Mouse (Mus musculus) cerebellum, adult 11-12 months (tissue): ENCODE measurements at regions not wholly inside any gene's neighbourhood (a gene's known extent, or its start where the extent isn't known, plus 50 kb on each side); places are given as distances from the start of the nearest gene placed in this dataset.
"Not testable (repeated sequence)": the region's sequence is repeated elsewhere in the genome, so short reads cannot be mapped to it uniquely, and the experiment has no call there.

Experiments used
- DNase-seq: peaks from one replicate; pipeline ENCODE4 v3.0.0; 2022

DNA sequence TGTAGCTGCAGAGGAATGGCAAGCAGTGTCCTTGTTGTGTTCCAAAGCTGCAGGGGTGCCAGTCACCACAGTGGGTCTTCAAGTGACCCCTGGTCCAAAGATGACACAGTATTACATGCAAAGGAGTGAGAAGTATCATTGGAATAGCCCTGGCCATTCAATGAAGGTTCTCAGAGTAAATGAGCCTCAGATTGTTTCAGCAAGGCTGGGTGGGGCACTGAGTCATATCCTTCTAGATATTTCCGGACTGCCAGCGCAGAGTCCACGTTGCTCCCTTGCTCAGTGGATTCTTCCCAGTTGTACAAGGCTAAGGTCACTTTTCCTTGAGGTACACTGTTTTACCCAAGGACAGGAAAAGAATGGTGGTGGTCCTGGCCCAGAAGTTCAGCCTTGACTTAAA lies 319.2 kb upstream of the Irx1 start:
- DNase-seq = no peak

DNA sequence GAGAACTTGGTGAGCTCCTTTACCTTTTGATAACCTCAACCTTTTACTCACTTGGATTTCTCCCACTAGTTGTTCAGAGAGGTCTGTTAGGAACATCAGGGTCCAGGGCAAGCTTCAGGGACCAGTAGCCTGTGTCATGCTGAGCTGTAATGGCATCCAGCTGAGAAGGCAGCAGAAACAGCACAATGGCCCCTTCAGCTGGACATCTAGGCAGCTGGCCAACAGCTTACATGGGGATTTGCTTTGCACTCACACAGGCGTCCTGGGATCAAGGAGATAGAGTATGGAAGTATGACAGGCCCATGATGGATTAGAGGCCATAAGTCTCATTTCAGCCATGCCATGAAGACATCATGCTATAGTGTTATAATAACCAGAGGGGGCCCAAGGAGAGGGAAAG lies 320.2 kb upstream of the Irx1 start:
- DNase-seq = no peak

DNA sequence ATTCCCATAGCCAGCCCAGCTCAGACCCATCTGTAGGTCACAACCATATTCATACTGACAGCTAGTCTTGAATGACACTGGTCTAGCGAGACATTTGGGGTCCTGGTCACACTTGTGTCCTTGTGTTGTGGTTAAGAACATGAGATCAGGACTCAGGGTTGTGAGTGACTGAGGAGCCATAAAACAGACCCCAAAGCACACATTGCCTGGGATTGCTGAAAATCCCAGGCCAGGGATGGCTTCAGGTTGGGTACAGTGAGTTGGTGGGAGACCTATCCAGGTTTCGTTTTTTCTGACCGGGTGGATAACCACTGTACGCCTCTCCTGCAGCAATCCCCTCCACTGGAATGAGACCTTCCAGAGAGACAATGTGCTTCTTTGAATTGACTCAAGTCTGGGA lies 322.8 kb upstream of the Irx1 start:
- no peak for DNase-seq

DNA sequence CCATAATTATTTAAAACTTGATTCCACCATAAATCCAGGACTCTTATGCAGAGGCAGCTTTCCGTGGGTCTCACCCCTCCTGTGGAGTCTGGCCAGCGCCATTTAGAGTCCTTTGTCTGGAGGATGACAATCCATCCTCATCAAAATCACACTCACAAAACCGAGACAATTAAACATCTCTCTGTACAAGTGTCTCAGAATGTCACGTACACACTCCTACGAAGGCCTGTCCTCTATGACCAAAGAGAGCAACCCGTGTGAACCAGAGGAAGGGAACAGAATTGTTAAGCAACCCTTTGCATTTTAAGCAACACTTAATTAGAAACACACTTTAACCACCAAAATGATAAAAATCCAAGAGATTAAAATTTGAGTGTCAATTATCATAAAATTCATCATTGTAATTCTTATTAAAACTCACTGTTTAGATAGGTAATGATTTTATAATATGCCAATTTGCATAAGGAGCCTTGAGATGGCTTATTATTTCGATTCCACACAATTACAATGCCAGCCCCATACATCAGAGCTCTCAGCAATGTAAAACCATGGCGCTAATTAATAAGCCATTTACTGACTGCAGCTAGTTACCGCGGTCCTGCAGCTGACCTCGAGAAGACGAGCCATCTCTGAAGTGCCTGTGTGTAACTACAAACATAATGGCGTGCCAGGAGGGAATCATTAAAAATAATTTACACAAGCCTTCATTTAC lies 325.0 kb upstream of the Irx1 start:
- no peak for DNase-seq

DNA sequence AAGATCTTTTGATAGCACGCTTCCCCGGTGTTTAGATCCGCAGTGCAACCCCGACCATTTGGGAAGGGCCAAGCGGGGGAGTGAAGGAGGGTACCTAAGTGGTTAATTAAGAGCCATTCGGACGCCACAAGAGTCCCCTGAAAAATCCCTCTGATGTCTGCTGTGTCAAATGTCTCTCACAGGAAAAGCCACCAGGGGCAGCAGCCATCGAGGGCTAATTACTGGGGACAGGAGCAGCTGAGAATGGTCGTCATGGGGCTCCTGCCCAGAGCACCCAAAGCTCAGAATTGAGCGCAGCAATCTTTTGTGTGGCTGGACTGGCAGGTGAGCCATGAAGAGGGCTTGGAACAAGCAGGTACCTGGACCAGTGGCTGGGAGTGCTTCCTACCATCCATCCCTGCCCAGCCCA lies 325.6 kb upstream of the Irx1 start:
- no peak for DNase-seq

DNA sequence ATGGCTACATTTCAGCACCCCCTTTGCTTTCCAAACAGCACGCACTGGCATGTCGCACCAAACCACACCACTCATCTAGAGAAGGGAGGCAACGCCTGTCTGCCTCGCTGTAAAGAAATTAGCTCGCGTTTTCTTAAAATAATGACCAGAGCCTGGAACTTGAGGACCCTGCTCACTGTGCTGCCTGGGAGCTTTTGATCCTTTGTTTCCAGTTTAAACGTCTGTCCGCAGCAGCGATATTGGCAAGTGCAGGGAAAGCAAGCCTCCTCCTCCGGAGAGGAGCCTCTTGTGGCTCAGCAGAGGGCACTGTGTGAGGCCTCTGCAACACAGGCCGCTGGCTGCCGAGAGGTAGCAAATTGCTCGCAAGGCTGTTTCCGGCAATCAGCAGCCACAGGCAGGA lies 328.8 kb upstream of the Irx1 start:
- DNase-seq = no peak

DNA sequence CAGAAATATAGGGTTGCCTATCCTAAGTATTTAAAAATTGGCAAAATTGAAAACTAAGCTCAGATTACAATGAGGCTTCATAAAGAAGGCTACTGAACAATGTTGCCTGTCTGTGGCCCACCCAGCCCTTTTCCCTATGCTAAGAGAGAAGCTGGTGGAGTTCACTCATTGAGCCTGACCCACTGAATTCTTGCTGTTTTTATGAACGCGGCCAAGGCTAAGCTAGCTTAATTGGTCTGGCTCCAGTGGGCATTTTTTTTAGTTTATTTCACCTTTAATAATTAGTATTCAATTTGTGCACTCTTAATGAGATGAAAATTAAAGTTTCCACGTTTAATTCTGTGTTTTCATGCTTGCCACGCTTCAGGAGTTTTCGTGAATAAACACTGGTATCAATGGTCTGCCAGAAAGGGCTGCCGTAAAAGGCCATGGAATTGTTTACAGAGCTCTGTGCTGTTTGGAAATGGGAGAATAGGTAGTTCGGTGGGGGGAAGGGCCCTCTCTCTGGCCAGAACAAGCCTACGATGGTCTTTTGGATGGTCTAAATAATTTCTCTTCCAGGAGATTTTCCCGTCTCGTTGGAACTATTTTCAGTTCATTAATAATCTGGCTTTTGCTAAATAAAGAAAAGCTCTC lies 329.7 kb upstream of the Irx1 start:
- DNase-seq = no peak

DNA sequence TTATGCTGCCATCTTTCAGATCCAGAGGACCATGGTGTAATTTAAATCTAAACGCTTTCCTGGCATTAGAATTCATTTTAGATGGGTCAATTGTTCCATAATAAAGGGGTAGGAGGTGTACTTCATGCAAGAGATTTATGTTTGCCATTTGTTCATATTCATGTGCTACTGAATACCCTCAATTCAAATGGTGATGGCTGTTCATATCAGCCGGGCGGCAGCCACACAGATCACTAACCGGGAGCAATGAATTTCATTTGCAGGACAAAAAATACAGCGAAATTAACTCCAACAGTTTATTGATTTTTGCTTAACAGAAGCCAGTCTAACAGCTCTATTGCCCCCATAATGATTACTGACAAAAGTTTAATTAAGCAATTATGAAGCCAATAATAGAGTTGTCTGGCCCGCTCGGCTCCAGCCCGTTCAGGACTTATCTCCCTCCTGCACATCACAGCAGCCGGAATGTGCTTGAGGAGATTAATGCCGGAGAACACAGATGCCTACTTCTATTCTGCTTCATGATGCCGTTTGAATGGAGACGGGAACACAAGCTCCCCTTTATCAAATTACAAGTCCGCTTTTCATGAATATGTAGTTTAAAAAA lies 330.3 kb upstream of the Irx2 start:
- DNase-seq = no peak

DNA sequence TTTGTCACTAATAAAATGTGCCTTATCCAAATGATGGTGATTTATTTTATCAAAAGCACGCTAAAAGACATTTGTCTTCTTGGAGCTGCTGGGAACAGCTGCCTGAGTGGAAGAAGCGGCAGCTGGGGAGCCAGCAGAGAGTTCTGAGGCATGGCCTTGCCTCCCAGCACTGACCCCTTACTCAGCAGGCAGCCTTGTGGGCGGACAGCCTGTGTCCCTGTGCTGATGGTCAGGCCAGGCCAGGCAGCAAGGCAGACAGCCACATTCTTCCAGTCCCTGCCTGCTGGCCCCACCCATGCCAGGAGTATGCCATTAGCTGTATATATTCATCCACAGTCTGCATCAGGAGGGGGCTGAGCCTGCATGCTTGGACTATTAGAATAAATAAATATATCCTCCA lies 329.0 kb upstream of the Irx2 start:
- no peak for DNase-seq

DNA sequence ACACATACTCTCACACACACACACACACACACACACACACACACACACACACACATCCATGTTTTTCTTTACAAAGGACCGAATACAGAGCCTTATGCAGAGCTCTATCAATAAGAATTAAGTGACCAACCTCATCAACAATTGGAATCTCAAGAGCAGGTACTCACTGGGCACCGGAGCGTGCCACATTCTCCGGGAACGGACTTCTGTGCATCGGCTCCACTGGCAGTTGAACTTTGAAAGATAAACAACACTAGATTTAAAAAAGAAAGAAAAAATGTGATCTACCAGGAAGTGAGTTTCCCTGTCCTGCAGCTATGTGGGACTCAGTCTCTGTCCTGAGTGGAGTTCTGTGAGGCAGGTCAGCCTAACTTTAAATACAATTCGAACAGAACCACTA lies 327.5 kb upstream of the Irx2 start:
- no peak for DNase-seq

DNA sequence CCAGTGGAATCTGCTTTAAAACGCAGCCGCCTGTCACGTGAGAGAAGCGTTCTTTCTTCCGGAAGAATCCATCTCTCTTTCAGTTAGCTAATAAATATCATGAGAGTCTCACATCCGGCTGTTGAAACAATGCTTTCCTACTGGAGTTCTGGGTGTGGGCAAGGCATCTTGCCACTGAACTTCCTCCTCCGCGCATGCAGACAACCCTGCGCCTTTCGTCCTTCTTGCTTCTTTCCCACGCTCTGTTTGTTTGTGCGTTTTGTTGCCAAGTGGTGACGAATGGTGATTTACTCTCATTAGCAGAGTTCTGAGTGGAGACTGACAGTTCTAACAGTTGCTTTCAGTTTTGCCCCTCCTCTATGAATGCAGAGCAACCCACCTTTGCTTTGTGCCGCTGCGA lies 326.8 kb upstream of the Irx2 start:
- DNase-seq = no peak

DNA sequence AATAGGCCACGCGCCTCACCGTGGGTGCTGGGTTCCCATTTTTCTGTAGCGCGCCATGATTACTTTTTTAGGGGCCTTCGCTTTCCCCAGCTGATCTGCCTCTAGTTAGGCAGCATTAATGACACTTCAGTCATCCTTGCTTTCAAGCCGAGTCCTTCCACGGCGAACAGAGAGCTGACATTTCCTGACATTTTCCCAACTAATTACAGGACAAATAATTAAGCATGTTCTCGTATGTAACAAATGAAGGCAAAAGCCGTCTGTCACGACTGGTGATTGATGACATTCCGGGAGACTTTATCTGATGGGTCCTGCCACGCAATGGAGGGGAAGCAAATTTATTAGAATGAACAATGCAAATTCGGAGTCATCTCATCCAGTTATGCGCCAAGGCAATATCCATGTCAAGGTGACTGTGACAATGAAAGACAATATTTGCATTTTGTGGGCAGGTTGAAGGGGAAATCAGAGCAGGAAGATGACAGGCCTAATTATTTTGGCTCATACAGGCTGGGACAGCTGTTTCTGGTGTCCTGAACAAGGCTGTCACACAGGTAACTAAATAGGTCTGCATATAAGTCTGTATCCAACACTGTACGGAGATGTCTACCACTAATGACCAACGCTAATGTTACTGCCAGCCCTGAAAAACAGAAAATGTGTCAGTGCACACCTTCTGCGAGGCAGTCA lies 326.0 kb upstream of the Irx2 start:
- no peak for DNase-seq

DNA sequence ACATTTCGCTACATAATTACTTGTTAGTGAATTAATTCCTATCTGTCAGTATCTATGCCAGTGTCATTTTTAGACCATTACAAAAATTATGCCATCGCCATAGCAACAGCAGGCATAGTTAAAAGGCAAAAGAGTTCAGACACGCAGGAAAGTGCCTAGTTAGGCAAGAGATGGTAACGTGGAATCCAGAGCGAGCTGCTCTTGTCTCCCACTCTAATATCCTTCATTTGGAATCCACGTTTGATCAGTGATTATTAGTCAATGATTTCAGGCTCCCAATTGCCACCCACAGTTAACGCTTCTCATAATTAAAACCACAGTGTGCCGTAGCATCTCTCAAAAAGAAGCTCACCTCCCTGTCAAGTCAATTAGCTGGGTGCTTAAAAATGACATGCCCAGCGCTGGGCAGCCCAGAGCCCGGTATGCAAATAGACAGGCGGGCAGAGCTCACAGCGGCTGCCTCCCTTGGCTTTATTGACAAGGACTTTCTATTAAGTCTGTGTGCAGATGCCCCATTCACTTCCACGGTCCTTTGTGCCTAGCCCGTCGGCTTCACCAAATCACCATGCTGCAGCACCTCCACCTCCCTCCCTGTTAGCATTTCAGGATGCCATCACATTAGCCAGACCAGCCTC lies 325.4 kb upstream of the Irx2 start:
- DNase-seq = no peak

DNA sequence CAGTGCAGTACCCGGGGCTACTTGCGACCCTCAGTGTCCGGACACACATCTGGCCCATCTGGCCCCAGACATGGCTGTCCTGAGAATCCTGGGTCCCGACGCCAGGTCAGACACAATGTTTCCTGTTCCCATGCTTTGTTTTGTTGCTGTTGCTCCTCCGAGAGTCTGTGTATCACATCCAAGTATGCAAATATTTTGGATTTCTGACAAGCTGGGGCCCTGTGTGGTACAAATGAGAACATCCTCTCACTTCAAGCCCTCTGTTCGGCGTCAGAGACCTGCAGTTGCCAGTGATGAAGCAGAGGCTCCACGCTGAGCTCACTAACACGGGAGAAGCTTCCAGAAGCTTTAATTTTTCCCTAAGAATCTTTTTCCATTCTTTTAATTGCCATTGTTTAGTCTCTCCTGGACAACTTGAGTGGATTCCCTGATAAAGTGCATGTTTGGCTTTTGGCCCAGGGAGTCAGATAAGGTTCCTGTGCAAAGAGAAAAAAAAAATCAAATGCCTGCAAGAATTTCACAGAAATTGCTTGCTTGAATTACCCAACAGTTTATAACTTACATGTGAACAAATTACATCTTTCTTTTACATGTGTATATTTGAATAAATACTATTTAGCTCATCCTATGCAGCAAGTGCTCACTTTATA lies 304.5 kb upstream of the Irx2 start:
- DNase-seq = no peak

DNA sequence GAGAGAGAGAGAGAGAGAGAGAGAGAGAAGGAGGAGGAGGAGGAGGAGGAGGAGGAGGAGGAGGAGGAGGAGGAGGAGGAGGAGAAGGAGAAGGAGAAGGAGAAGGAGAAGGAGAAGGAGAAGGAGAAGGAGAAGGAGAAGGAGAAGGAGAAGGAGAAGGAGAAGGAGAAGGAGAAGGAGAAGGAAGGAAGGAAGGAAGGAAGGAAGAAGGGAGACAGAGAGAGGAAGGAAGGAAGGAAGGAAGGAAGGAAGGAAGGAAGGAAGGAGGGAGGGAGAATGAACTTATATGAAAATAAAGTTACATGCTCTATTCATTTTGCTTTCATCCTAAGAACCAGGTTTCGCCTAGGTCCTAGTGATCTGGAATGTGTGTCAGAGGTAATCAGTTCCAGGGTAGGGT lies 302.4 kb upstream of the Irx2 start:
- DNase-seq = not testable (repeated sequence)

DNA sequence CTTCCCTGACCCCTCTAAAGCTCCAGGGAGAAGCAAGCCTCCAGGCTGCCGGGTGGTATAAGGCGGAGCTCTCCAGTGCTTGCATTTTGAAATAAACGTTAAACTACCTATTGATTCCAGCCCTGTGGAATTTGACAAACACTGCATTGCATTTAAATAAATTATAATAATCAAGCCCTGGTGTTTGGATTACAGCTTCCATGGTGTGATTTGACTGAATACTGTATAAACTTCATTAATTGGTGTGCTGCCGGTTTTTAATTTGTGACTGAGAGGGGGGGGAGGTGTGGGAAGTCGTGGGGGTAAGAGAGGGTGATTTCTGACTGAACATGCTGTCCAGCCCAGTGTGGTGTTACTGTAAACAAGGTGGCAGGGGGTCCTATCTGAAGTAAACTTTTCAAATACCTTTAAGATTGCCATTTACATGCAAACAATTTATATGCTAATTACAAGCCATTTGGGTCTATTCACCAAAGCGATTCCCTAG lies 282.9 kb upstream of the Irx2 start:
- no peak for DNase-seq

DNA sequence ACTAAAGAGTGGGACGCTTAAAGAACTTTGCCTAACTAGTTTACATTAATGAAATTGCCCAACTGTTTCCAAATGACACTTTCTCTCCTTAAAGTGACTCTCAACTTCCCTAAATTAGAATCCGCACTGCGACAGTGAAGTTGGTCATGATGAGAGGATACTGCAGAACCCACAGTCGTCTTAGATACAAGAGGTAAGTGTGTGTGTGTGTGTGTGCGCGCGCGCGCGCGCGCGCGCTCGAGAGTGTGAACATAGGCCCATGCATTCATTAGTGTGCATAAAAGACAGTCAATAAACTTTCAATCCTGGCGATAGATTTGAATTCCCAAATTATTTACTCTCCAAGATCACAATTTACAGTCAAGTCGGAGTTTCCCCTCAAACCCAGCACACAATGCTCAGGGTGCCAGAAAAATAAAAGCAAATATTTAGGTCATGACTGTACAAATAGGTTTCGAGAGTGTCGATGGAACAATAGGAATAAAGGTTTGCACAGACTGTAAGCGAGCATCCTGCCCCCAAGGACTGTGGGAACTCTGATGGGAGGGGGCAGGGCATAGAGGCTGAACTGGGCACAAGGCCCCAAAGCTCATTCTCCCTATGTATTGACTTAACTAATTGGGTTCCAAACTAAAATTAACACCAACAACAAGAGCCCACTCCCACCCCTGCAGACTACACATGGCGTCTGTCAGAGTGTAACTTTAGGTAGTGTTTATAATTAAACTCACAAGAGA lies 282.2 kb upstream of the Irx2 start:
- no peak for DNase-seq

DNA sequence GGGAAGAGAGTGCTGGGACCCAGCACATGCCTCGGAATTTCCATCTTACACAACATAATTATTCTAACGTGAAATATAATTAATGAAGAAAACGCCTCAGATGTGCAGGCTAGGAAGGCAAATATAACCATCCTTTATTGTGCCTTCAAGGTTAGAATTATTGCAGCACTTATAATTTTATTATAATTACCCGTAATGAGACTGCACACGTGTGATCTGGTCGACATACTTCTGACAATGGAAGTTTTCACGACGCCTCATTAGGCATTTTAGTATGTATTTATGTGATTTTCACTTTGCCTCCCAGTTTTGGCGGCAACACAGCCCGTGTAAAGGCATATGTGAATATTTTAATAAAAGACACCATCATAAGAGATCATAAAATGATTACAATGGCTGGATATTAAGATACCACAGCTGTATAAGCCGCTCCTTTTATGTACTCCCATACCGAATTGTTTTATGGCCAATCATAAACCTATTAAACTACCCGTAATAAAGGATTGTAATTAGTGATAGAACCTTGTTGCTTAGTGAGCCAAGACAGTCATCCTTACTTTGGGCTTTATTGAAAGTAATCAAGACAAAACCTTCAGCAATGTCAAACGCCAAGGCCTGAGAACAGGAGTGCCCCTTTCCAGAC lies 281.6 kb upstream of the Irx2 start:
- no peak for DNase-seq

DNA sequence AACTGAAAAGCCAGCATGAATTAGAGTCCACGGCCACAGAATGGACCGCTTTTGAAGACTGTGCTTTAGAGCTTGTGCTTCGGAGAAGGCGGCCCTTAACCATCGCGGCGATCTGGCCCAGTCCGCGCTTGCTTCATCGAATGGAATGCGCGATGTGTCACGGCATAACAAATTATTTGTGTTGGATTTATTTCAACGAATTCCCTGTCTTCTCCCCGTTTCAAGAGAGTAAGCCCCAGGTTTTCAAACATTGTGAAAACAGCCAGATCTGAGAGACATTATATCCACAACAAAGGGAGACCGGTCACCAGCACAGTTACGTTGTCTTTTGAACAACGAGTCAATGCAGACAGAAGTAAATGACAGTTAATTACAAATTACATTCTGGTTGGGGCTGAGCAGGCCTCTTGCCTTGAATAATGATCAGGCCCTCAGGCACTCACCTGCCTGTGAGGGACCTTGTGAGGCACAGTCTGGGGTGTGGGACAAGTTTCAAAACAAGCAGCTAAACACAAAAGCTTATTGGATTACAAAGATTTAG lies 275.9 kb upstream of the Irx2 start:
- DNase-seq = no peak

DNA sequence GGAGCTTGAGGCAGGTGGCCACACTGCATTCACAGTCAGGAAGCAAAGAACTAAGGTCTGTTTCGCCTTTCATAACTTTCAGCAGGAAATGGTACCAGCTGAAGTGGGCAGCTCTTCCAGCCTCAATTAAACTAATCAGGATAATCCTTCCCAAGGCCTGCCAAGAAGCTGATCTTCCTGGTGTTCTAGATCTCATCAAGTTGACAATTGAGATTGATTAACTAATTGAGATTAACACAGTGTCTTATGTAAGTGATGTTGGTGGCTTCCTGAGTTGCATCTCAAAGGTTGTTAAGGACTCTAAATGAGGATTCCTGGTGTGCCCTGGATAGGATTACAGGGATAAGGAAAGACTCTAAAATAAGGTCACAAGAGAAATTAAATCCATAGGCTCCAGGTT lies 273.3 kb upstream of the Irx2 start:
- no peak for DNase-seq

DNA sequence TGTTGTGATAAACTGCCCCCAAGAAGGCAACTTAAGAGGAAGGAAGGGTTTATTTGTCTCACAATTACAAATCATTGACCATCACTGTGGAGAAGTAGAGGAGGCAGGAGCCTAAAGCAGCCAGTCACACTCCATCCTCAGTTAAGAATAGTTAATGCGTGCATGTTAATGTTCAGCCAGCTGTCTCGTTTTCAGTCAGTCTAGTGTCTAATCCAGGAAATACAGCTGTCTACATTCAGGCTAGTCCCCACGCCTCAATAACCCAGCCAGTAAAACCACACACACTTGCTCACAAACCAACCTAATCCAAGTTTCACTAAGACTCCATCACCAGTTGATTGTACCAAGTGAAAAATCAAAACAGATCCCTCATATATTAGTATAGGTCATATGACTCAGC lies 272.8 kb upstream of the Irx2 start:
- DNase-seq = no peak
